Mouse (Mus musculus) hindbrain, embryonic 14.5 days (tissue): ENCODE data around the gene Aes. TPM values are rescaled to one million over a fixed set of nuclear protein-coding genes. Genes with fewer than 3 reads are reported as not detected.

ENCODE experiments used
- ATAC-seq: fragments of 200-750 bp; cut with Nextera tagmentation; 2 replicates; pipeline ENCODE4 v1.8.0; 2017; ENCODE audit warnings: moderate number of reproducible peaks, mild to moderate bottlenecking, moderate TSS enrichment, moderate library complexity; ENCODE audit not compliant: low FRiP score
- DNase-seq: peaks from one replicate; pipeline ENCODE4 v3.0.0-alpha.2; 2015; ENCODE audit warnings: low spot score
- H3K27ac ChIP-seq: fragments of 300-500 bp; sonication (generic); 2 replicates; pipeline ENCODE4 v1.5.1; 2014; ENCODE audit warnings: mild to moderate bottlenecking, moderate library complexity
- H3K27me3 ChIP-seq: fragments of 300-500 bp; sonication (generic); 2 replicates; pipeline ENCODE4 v1.6.1; 2014; ENCODE audit warnings: mild to moderate bottlenecking, low read length, mixed read lengths; ENCODE audit not compliant: control insufficient read depth, insufficient read depth
- H3K36me3 ChIP-seq: fragments of 300-500 bp; sonication (generic); replicated peaks from 2 replicates; pipeline ENCODE4 v1.6.1; 2014; ENCODE audit not compliant: control insufficient read depth, insufficient read depth
- H3K4me1 ChIP-seq: fragments of 300-500 bp; sonication (generic); replicated peaks from 2 replicates; pipeline ENCODE4 v1.6.1; 2014; ENCODE audit warnings: antibody characterized with exemption, low read length, mixed read lengths; ENCODE audit not compliant: control insufficient read depth, insufficient read depth
- H3K4me2 ChIP-seq: fragments of 300-500 bp; sonication (generic); replicated peaks from 2 replicates; pipeline ENCODE4 v1.6.1; 2014; ENCODE audit warnings: mild to moderate bottlenecking, moderate library complexity
- H3K4me3 ChIP-seq: fragments of 300-500 bp; sonication (generic); replicated peaks from 2 replicates; pipeline ENCODE4 v1.5.1; 2014; ENCODE audit warnings: mild to moderate bottlenecking, low read length
- H3K9ac ChIP-seq: fragments of 300-500 bp; sonication (generic); 2 replicates; pipeline ENCODE4 v1.6.1; 2014
- H3K9me3 ChIP-seq: fragments of 300-500 bp; sonication (generic); 2 replicates; pipeline ENCODE4 v1.6.1; 2016; ENCODE audit warnings: low read length; ENCODE audit not compliant: control insufficient read depth
- WGBS: fragments of 180-500 bp; shearing (Covaris S2); extraction: QIAGEN DNeasy Blood & Tissue Kit; methylation state at CpG from one replicate; pipeline ENCODE4 v1.1.7; 2014; 5-methylcytosine and 5-hydroxymethylcytosine counted together
- polyA plus RNA-seq: library from polyadenylated mRNA; unstranded; fragments of >200 nt; fragmentation: Nextera tagmentation; extraction: Ambion mirVana; gene quantifications from 2 replicates; pipeline ENCODE4 v1.2.1, GENCODE M21; 2014

Aes gene
- polyA plus RNA-seq, 1 experiment from 2014 or later, result 524 TPM

- ATAC-seq (peak; percentile 74), DNase-seq (peak; percentile 82)
- H3K9ac ChIP-seq, result no peak overlapping the region
- no peak overlapping the region for H3K4me2 ChIP-seq
- H3K4me1 ChIP-seq, result no peaks in the 10 kb centered on the region
- no peaks in the 10 kb centered on the region for H3K27me3 ChIP-seq
- no peak overlapping the region for H3K27ac ChIP-seq
- no peaks in the 10 kb centered on the region for H3K36me3 ChIP-seq
- H3K4me3 ChIP-seq, result no peak overlapping the region
- H3K9me3 ChIP-seq, result no peaks in the 10 kb centered on the region
- WGBS, result 6% methylated on average over 12 of the region's 12 CpGs
Observed at GRCm38 (mm10) chr10:81551597-81552102, 7.6 kb upstream of the Aes start.

GRCm38 (mm10) chr10:81553232-81553631, 6.1 kb upstream of the Aes start:
- Histone ChIP-seq H3K27me3 (no peaks in the 10 kb centered on the region), H3K9ac (no peak overlapping the region), H3K9me3 (no peaks in the 10 kb centered on the region), H3K27ac (no peak overlapping the region), H3K4me1 (no peaks in the 10 kb centered on the region), H3K4me3 (no peak overlapping the region), H3K36me3 (no peaks in the 10 kb centered on the region), H3K4me2 (no peak overlapping the region)
- no peak for DNase-seq
- WGBS, result 86% methylated on average over 5 of the region's 5 CpGs
- ATAC-seq, result no peak

- Histone ChIP-seq H3K4me1 (peaks cover 5% of the 10 kb centered on the region), H3K27ac (no peak overlapping the region), H3K27me3 (no peaks in the 10 kb centered on the region), H3K9ac (no peak overlapping the region), H3K36me3 (no peaks in the 10 kb centered on the region), H3K4me3 (no peak overlapping the region), H3K9me3 (no peaks in the 10 kb centered on the region), H3K4me2 (no peak overlapping the region)
- DNase-seq, result no peak
- no peak for ATAC-seq
- whole genome bisulfite sequencing, result 80% methylated on average over 6 of the region's 6 CpGs
Observed at GRCm38 (mm10) chr10:81553807-81554755, 5.2 kb upstream of the Aes start.

- DNase-seq (no peak), ATAC-seq (no peak)
- Histone ChIP-seq H3K36me3 (peaks cover 4% of the 10 kb centered on the region; the same call in 1 of the 2 replicates), H3K4me3 (no peak overlapping the region), H3K27ac (no peak overlapping the region), H3K27me3 (no peaks in the 10 kb centered on the region), H3K9ac (no peak overlapping the region), H3K4me2 (no peak overlapping the region), H3K4me1 (peaks cover 17% of the 10 kb centered on the region), H3K9me3 (no peaks in the 10 kb centered on the region)
- 85% methylated on average over 3 of the region's 3 CpGs for WGBS
Observed at GRCm38 (mm10) chr10:81556282-81556681, 3.0 kb upstream of the Aes start.

- no peak for DNase-seq
- H3K4me2 ChIP-seq, result no peak overlapping the region
- H3K36me3 ChIP-seq, result peaks cover 16% of the 10 kb centered on the region; the same call in 1 of the 2 replicates
- no peaks in the 10 kb centered on the region for H3K27me3 ChIP-seq
- no peak overlapping the region for H3K4me3 ChIP-seq
- ATAC-seq, result no peak
- H3K9me3 ChIP-seq, result no peaks in the 10 kb centered on the region
- H3K4me1 ChIP-seq, result peaks cover 25% of the 10 kb centered on the region
- no peak overlapping the region for H3K9ac ChIP-seq
- whole genome bisulfite sequencing, result 43% methylated on average over 1 of the region's 1 CpGs
- H3K27ac ChIP-seq, result no peak overlapping the region
Observed at GRCm38 (mm10) chr10:81557491-81557890, 1.8 kb upstream of the Aes start.

- 2% methylated on average over 36 of the region's 36 CpGs for WGBS
- peaks cover 29% of the 10 kb centered on the region; the same call in 1 of the 2 replicates for H3K36me3 ChIP-seq
- H3K9me3 ChIP-seq, result no peaks in the 10 kb centered on the region
- ATAC-seq (peak; percentile 42), DNase-seq (no peak)
- peak overlapping the region; percentile 100 for H3K9ac ChIP-seq
- peak overlapping the region; percentile 95 for H3K4me2 ChIP-seq
- peaks cover 3% of the 10 kb centered on the region; the same call in 1 of the 2 replicates for H3K27me3 ChIP-seq
- peak overlapping the region; percentile 91 for H3K4me3 ChIP-seq
- H3K27ac ChIP-seq, result peak overlapping the region; percentile 90
- peaks cover 33% of the 10 kb centered on the region for H3K4me1 ChIP-seq
Observed at GRCm38 (mm10) chr10:81559627-81560539, 595 bp downstream of the Aes start.

GRCm38 (mm10) chr10:81560719-81561459, 1.6 kb downstream of the Aes start:
- Histone ChIP-seq H3K4me3 (peak overlapping the region; percentile 91), H3K27ac (0 out of 2 replicates have a peak overlapping the region, but pooled peaks have one; percentile 90), H3K9me3 (no peaks in the 10 kb centered on the region), H3K27me3 (peaks cover 13% of the 10 kb centered on the region), H3K4me1 (peaks cover 33% of the 10 kb centered on the region), H3K4me2 (peak overlapping the region; percentile 95), H3K9ac (peak overlapping the region; percentile 100), H3K36me3 (peaks cover 39% of the 10 kb centered on the region)
- DNase-seq (no peak), ATAC-seq (no peak)
- WGBS, result 25% methylated on average over 16 of the region's 16 CpGs

- H3K4me1 ChIP-seq, result peaks cover 33% of the 10 kb centered on the region
- peaks cover 28% of the 10 kb centered on the region for H3K27me3 ChIP-seq
- 79% methylated on average over 6 of the region's 6 CpGs for WGBS
- no peaks in the 10 kb centered on the region for H3K9me3 ChIP-seq
- H3K9ac ChIP-seq, result 0 out of 2 replicates have a peak overlapping the region, but pooled peaks have one; percentile 28
- DNase-seq (no peak), ATAC-seq (no peak)
- 0 out of 2 replicates have a peak overlapping the region, but pooled peaks have one; percentile 2 for H3K4me2 ChIP-seq
- no peak overlapping the region for H3K27ac ChIP-seq
- H3K36me3 ChIP-seq, result peaks cover 53% of the 10 kb centered on the region
- H3K4me3 ChIP-seq, result no peak overlapping the region
Observed at GRCm38 (mm10) chr10:81562411-81562810, 3.1 kb downstream of the Aes start.
